Mouse (Mus musculus): ENCODE measurements around the gene Zfp599.

DNA sequence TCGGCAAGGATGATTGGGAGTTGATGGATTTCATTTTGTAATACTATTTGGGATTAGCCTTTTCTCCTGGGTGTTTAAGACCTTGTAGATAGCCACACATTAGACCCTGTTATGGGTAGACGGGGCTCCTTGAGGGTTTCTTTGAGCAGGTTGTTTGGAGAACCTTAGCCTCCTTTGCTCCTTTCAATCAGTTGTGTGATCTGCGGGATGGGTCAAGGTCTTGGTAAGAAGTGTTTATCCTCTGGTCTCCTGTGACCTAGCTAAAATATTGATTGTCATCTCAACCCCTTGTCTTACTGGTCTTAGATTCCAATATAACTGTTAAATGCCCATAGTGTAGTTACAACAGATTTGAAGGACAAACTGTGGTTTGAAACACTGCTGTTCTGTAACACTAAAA, 29.6 kb downstream of the Zfp599 start:
- TF ChIP-seq CEBPB (IDR thresholded peaks at IDR 0.05; ENCODE audit: insufficient read depth, poor library complexity, severe bottlenecking) (no peak), POLR2AphosphoS2 (IDR thresholded peaks at IDR 0.05; ENCODE audit: insufficient read length, low read depth) (no peak), POLR2A (IDR thresholded peaks at IDR 0.05; ENCODE audit: insufficient read length, low read depth) (no peak), MYOG (IDR thresholded peaks at IDR 0.05; ENCODE audit: control insufficient read depth in 1 of 3, insufficient read depth in 1 of 3, insufficient read length in 2 of 3, low read depth in 2 of 3) (no peak), MAX (IDR thresholded peaks at IDR 0.05; ENCODE audit: low read depth) (no peak), E2F4 (IDR thresholded peaks at IDR 0.05; ENCODE audit: insufficient read depth) (no peak)
